Mouse (Mus musculus) CH12.LX (cell line): ENCODE results near the gene Mthfd2l. TPM values are rescaled to one million over a fixed set of nuclear protein-coding genes. Genes with fewer than 3 reads are reported as not detected.
A peak's percentile ranks its signal among the peaks of the same experiment; 100 is the strongest.

ENCODE experiments used
- DNase-seq: peaks from one replicate; pipeline ENCODE4 v3.0.0-alpha.2; 2013; ENCODE audit errors: extremely low read depth
- H3K27ac ChIP-seq: 2 replicates; pipeline ENCODE4 v1.5.1; 2012; ENCODE audit warnings: low read depth, mild to moderate bottlenecking, control low read depth, moderate library complexity; ENCODE audit not compliant: insufficient read depth
- H3K27me3 ChIP-seq: replicated peaks from 2 replicates; pipeline ENCODE3; 2012; ENCODE audit warnings: inconsistent platforms
- H3K36me3 ChIP-seq, 2 experiments: replicated peaks in 1 of 2; 2 replicates each; pipeline versions ENCODE3 to v1.6.1; 2012; ENCODE audit warnings: inconsistent platforms in 1 of 2, low read length in 1 of 2, mild to moderate bottlenecking in 1 of 2, mixed read lengths in 1 of 2, moderate library complexity in 1 of 2; ENCODE audit not compliant: control insufficient read depth in 1 of 2, insufficient read depth in 1 of 2
- H3K4me1 ChIP-seq, 2 experiments: 2 replicates each; pipeline ENCODE4 v1.6.1; 2012; ENCODE audit warnings: inconsistent platforms in 1 of 2, moderate library complexity in 1 of 2; ENCODE audit not compliant: insufficient read depth in 2 of 2, control insufficient read depth in 1 of 2
- H3K4me2 ChIP-seq: 2 replicates; pipeline ENCODE4 v1.6.1; 2012; ENCODE audit warnings: low read depth, mild to moderate bottlenecking, control low read depth; ENCODE audit not compliant: poor library complexity, insufficient read depth, severe bottlenecking
- H3K4me3 ChIP-seq, 3 experiments: fragments of 150-350 bp in 1 of 3; sonication (generic) in 1 of 3; replicated peaks in 1 of 3; 2 replicates each; pipeline versions ENCODE3 to v1.5.1; 2011 to 2012; ENCODE audit warnings: low read depth in 2 of 3, low read length in 2 of 3, mild to moderate bottlenecking in 2 of 3, moderate library complexity in 2 of 3, control low read depth in 1 of 3, improper control_type of control experiment in 1 of 3, inconsistent platforms in 1 of 3, mixed read lengths in 1 of 3; ENCODE audit not compliant: poor library complexity in 1 of 3
- H3K79me2 ChIP-seq: replicated peaks from 2 replicates; pipeline ENCODE4 v1.6.1; 2012; ENCODE audit warnings: mild to moderate bottlenecking, moderate library complexity; ENCODE audit not compliant: control insufficient read depth, poor library complexity, insufficient read depth, severe bottlenecking; ENCODE audit errors: extremely low read depth
- H3K9ac ChIP-seq: 2 replicates; pipeline ENCODE4 v1.6.1; 2012; ENCODE audit warnings: low read depth, mild to moderate bottlenecking, control low read depth, moderate library complexity; ENCODE audit not compliant: insufficient read depth
- H3K9me3 ChIP-seq: replicated peaks from 2 replicates; pipeline ENCODE3; 2012; ENCODE audit warnings: low read length, inconsistent platforms, mixed read lengths
- CTCF ChIP-seq, 2 experiments: IDR thresholded peaks in 1 of 2; conservative IDR thresholded peaks in 1 of 2; 2 replicates each; pipeline ENCODE4 v1.5.1; 2011 to 2012; ENCODE audit warnings: low read depth in 2 of 2, low read length in 2 of 2, improper control_type of control experiment in 1 of 2, inconsistent platforms in 1 of 2, mild to moderate bottlenecking in 1 of 2, moderate library complexity in 1 of 2
- E2F4 ChIP-seq: IDR thresholded peaks from 2 replicates; pipeline ENCODE4 v1.6.1; 2011; ENCODE audit warnings: low read depth, low read length, improper control_type of control experiment; ENCODE audit not compliant: insufficient replicate concordance
- EP300 ChIP-seq: IDR thresholded peaks from 2 replicates; pipeline ENCODE4 v1.6.1; 2011; ENCODE audit warnings: low read length, improper control_type of control experiment
- KAT2A ChIP-seq: IDR thresholded peaks from 2 replicates; pipeline ENCODE4 v1.6.1; 2012; ENCODE audit warnings: low read length, improper control_type of control experiment, inconsistent platforms; ENCODE audit not compliant: insufficient replicate concordance
- MXI1 ChIP-seq: IDR thresholded peaks from 2 replicates; pipeline ENCODE4 v1.6.1; 2011; ENCODE audit warnings: mild to moderate bottlenecking, low read depth, low read length, improper control_type of control experiment
- NELFE ChIP-seq: IDR thresholded peaks from 2 replicates; pipeline ENCODE4 v1.6.1; 2011; ENCODE audit warnings: low read depth, low read length, improper control_type of control experiment
- NRF1 ChIP-seq: IDR thresholded peaks from 2 replicates; pipeline ENCODE4 v1.6.1; 2014; ENCODE audit warnings: low read depth, mild to moderate bottlenecking, inconsistent platforms, low read length, improper control_type of control experiment, moderate library complexity
- PAX5 ChIP-seq: IDR thresholded peaks from 2 replicates; pipeline ENCODE4 v1.6.1; 2012; ENCODE audit warnings: low read length, inconsistent platforms, mixed read lengths
- POLR2AphosphoS2 ChIP-seq: IDR thresholded peaks from 2 replicates; pipeline ENCODE4 v1.6.1; 2011; ENCODE audit warnings: low read depth, low read length, improper control_type of control experiment
- RCOR1 ChIP-seq: conservative IDR thresholded peaks from 2 replicates; pipeline ENCODE4 v1.6.1; 2012; ENCODE audit warnings: low read depth, mild to moderate bottlenecking, inconsistent platforms, low read length, improper control_type of control experiment
- SMC3 ChIP-seq: IDR thresholded peaks from 2 replicates; pipeline ENCODE4 v1.6.1; 2011; ENCODE audit warnings: low read depth, low read length, improper control_type of control experiment
- TBP ChIP-seq: conservative IDR thresholded peaks from 2 replicates; pipeline ENCODE4 v1.6.1; 2011; ENCODE audit warnings: low read depth, low read length, improper control_type of control experiment
- TCF12 ChIP-seq: IDR thresholded peaks from 2 replicates; pipeline ENCODE4 v1.6.1; 2014; ENCODE audit warnings: low read depth, mild to moderate bottlenecking, inconsistent platforms, low read length, improper control_type of control experiment
- UBTF ChIP-seq: IDR thresholded peaks from 2 replicates; pipeline ENCODE4 v1.6.1; 2012; ENCODE audit warnings: low read depth, mild to moderate bottlenecking, inconsistent platforms, low read length, improper control_type of control experiment, moderate library complexity
- ZC3H11A ChIP-seq: IDR thresholded peaks from 2 replicates; pipeline ENCODE4 v1.6.1; 2012; ENCODE audit warnings: low read depth, mild to moderate bottlenecking, inconsistent platforms, low read length, improper control_type of control experiment
- ZNF384 ChIP-seq: IDR thresholded peaks from 2 replicates; pipeline ENCODE4 v1.6.1; 2012; ENCODE audit warnings: low read depth, low read length, improper control_type of control experiment, inconsistent platforms
- dilution Hi-C: fragments of 300-500 bp; cut with MboI; formaldehyde crosslinking; loops from 2 replicates; pipeline ENCODE4 v1.14.3; 2020; ENCODE audit warnings: low sequenced_read_pairs; ENCODE audit not compliant: extremely low pct_unique_long_range_greater_than_20kb, extremely low pct_ligation_motif_present
- in situ Hi-C: fragments of 300-500 bp; cut with MboI; formaldehyde crosslinking; loops from 3 replicates; pipeline ENCODE4 v1.14.3; 2019; ENCODE audit warnings: low sequenced_read_pairs, low pct_ligation_motif_present, low pct_unique_long_range_greater_than_20kb, mixed read lengths
- polyA plus RNA-seq: library from polyadenylated mRNA; unstranded; fragments of >175 nt; gene quantifications from 2 replicates; pipeline ENCODE4 v1.2.1, GENCODE M21; 2012; ENCODE audit warnings: low read depth; ENCODE audit not compliant: insufficient read length
- total RNA-seq, 2 experiments: library from RNA; depleted of rRNA; stranded (reverse); fragments of 300-350 nt in 1 of 2; fragments of >200 nt in 1 of 2; gene quantifications; 2 replicates each; pipeline ENCODE4 v1.2.3; 2012 to 2014

The Mthfd2l gene
- total and polyA plus RNA-seq, 3 experiments = 1.2 to 5.5 (median 3.7) TPM

DNA sequence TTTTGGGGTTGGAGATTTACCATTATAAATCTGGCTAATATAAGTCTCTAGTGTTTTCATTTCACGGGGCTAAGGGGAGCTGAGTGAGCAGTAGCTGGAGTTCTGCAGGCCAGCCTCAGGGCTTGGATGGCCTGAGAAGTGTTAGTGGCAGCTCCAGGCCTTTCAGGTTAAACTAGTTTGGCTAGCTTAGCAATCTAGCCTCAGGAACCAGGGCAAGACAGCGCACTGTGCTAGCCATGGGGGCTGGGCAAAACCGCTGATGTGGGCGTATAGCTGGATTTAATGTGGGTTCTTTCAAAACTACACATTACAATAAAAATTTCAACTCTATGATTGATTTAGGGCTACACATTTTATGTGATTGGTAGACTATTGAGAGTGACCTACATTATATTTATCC lies 8.0 kb upstream of the Mthfd2l start:
- Histone ChIP-seq H3K79me2 (no peaks in the 10 kb centered on the region), H3K4me1 (no peaks in the 10 kb centered on the region), H3K4me3 (no peak overlapping the region), H3K27me3 (no peaks in the 10 kb centered on the region), H3K27ac (no peak overlapping the region), H3K9me3 (no peaks in the 10 kb centered on the region), H3K4me2 (no peak overlapping the region), H3K9ac (no peak overlapping the region), H3K36me3 (no peaks in the 10 kb centered on the region)
- no peak for TF ChIP-seq NELFE
- no peak for TF ChIP-seq MXI1
- TF ChIP-seq TCF12 = no peak
- TF ChIP-seq NRF1 = no peak
- TF ChIP-seq PAX5 = no peak
- no peak for TF ChIP-seq POLR2AphosphoS2
- dilution Hi-C loops = no loop called here
- no peak for DNase-seq
- in situ Hi-C loops = no loop called here

GRCm38 (mm10) chr5:90930546-90930945 lies 371 bp upstream of the Mthfd2l start:
- no peak for DNase-seq
- in situ Hi-C loops (no loop called here), dilution Hi-C loops (no loop called here)
- Histone ChIP-seq H3K27ac (no peak overlapping the region), H3K4me2 (peak overlapping the region; percentile 87), H3K9me3 (no peaks in the 10 kb centered on the region), H3K4me3 (peak overlapping the region; percentile 28 to 67 (median 57)), H3K36me3 (no peaks in the 10 kb centered on the region), H3K4me1 (peaks cover 0 to 13% of the 10 kb centered on the region in 2 experiments; a peak in 2 of 4 replicates), H3K27me3 (no peaks in the 10 kb centered on the region), H3K9ac (peak overlapping the region; percentile 45; the same call in 1 of the 2 replicates), H3K79me2 (no peaks in the 10 kb centered on the region)
- TF ChIP-seq ZNF384 = no peak
- TF ChIP-seq EP300 = no peak
- no peak for TF ChIP-seq UBTF
- no peak for TF ChIP-seq TCF12
- TF ChIP-seq RCOR1 = no peak
- TF ChIP-seq E2F4 = no peak
- TF ChIP-seq KAT2A = no peak
- TF ChIP-seq CTCF (conservative IDR thresholded peaks at IDR 0.05 in 1 of 2, IDR thresholded peaks at IDR 0.05 in 1 of 2; ENCODE audit: low read depth in 2 of 2, low read length in 2 of 2) = no peak
- no peak for TF ChIP-seq ZC3H11A
- no peak for TF ChIP-seq PAX5
- TF ChIP-seq SMC3 = no peak
- TF ChIP-seq TBP = no peak
